Mouse (Mus musculus): ENCODE results near the gene Cyp4v3. TPM values are rescaled to one million over a fixed set of nuclear protein-coding genes. Genes with fewer than 3 reads are reported as not detected.
A peak's percentile ranks its signal among the peaks of the same experiment; 100 is the strongest.

Gene Cyp4v3
- total and polyA plus RNA-seq, 2 experiments = 60.2 to 235 TPM

DNA sequence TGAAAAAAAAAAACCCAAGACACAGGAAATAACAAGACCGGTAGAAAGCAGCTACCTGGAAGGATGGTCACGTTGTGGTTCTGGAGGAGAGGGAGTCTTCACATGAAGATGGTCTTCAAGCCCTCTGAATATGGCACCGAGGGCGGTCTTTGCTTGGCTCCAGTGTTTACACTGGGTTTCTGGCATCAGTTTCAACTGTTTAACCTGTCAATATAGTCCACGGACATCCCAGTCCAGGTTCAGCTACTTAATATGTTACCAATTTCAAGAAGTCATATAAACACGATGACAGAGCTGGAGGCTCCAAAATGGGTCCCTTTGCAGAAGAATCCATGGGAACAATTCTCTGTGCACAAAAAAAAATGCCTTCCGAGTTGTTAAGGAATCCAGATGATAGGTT lies 38.3 kb downstream of the Cyp4v3 start, which contains the start of gene Klkb1:
Gene Klkb1, minus strand, starts transcription at position 173 of the 400 bp plus-strand sequence.
- 24% methylated on average over 7 of the region's 7 CpGs for WGBS
- Histone ChIP-seq H3K27ac (replicated peaks; ENCODE audit: insufficient read depth, low read depth, low read length) (peak within 1 kb of the TSS; percentile 93), H3K36me3 (ENCODE audit: control insufficient read depth, insufficient read depth, low read length) (peaks cover 11% of the 10 kb centered on the region), H3K4me1 (ENCODE audit: control insufficient read depth, insufficient read depth, low read length) (peaks cover 27% of the 10 kb centered on the region), H3K27me3 (ENCODE audit: control insufficient read depth, insufficient read depth, low read length) (no peaks in the 10 kb centered on the region), H3K79me2 (ENCODE audit: control insufficient read depth, insufficient read depth, low read length) (peaks cover 12% of the 10 kb centered on the region; the same call in 1 of the 2 replicates), H3K9ac (ENCODE audit: low read depth, low read length) (peak within 1 kb of the TSS; percentile 76), H3K4me3 (ENCODE audit: insufficient read depth, low read depth, low read length) (peak within 1 kb of the TSS; percentile 83)
- DNase-seq (ENCODE audit: extremely low read depth, low read depth, low spot score) = peak; percentile 97
- TF ChIP-seq CTCF (IDR thresholded peaks at IDR 0.05; ENCODE audit: low read depth, low read length) (no peak), POLR2A (IDR thresholded peaks at IDR 0.05; ENCODE audit: extremely low read depth, insufficient read depth, low read length) (0 out of 2 replicates have a peak, but pooled peaks have one; percentile 21)

DNA sequence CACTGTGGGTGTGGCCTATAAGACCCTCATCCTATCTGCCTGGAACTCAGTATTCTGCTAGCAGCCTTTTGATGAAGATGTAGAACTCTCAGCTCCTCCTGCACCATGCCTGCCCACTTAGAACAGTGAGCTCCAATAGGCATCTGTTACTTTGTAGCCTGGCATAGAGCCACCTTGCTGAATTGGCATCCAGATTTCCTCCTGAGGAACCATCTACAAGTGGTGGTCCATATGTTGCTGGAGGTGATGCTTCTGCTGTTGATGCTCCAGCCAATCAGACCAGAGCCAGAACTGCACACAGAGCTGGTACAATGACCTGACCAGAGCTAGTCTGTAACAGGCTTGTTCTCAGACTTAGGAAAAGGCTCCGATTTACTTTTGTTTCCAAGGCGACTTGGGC lies 41.2 kb downstream of the Cyp4v3 start:
- Histone ChIP-seq H3K36me3 (ENCODE audit: control insufficient read depth, insufficient read depth, low read length) (peaks cover 23% of the 10 kb centered on the region), H3K4me3 (ENCODE audit: insufficient read depth, low read depth, low read length) (no peak overlapping the region), H3K4me1 (ENCODE audit: control insufficient read depth, insufficient read depth, low read length) (peaks cover 27% of the 10 kb centered on the region), H3K27ac (replicated peaks; ENCODE audit: insufficient read depth, low read depth, low read length) (no peak overlapping the region), H3K79me2 (ENCODE audit: control insufficient read depth, insufficient read depth, low read length) (peaks cover 15% of the 10 kb centered on the region; the same call in 1 of the 2 replicates), H3K27me3 (ENCODE audit: control insufficient read depth, insufficient read depth, low read length) (no peaks in the 10 kb centered on the region), H3K9ac (ENCODE audit: low read depth, low read length) (no peak overlapping the region)
- 72% methylated on average over 2 of the region's 2 CpGs for WGBS
- TF ChIP-seq CTCF (IDR thresholded peaks at IDR 0.05; ENCODE audit: low read depth, low read length) = no peak
- TF ChIP-seq POLR2A (IDR thresholded peaks at IDR 0.05; ENCODE audit: extremely low read depth, insufficient read depth, low read length) = no peak
- no peak for DNase-seq (ENCODE audit: extremely low read depth, low read depth, low spot score)

DNA sequence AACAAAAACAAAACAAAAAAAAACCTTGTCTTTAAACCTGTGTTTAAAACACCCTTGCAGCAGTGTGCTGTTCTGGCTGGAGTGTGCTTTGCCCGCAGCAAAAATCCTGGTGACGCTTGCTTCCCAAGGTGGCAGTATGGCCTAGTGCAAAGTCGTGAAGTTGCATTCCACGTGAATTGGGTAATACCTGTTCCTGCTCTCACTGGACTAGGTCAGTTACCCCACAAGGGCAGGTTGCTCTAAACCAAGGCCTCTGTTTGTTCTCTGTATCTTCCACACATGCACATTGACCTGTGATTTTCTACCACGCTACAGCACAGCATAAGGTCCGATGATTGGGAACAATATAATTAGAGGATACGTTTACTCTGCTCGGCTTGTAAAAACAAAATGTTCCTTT lies 51.4 kb downstream of the Cyp4v3 start:
- H3K9ac ChIP-seq (ENCODE audit: low read depth, low read length) = no peak overlapping the region
- TF ChIP-seq POLR2A (IDR thresholded peaks at IDR 0.05; ENCODE audit: extremely low read depth, insufficient read depth, low read length) (no peak), CTCF (IDR thresholded peaks at IDR 0.05; ENCODE audit: low read depth, low read length) (peak; percentile 37; the same call in 1 of the 2 replicates)
- peaks cover 8% of the 10 kb centered on the region; the same call in 1 of the 2 replicates for H3K79me2 ChIP-seq (ENCODE audit: control insufficient read depth, insufficient read depth, low read length)
- H3K27ac ChIP-seq (replicated peaks; ENCODE audit: insufficient read depth, low read depth, low read length) = peak overlapping the region; percentile 99
- H3K27me3 ChIP-seq (ENCODE audit: control insufficient read depth, insufficient read depth, low read length) = no peaks in the 10 kb centered on the region
- DNase-seq (ENCODE audit: extremely low read depth, low read depth, low spot score) = peak; percentile 100
- 24% methylated on average over 8 of the region's 8 CpGs for WGBS
- peaks cover 57% of the 10 kb centered on the region for H3K36me3 ChIP-seq (ENCODE audit: control insufficient read depth, insufficient read depth, low read length)
- H3K4me3 ChIP-seq (ENCODE audit: insufficient read depth, low read depth, low read length) = no peak overlapping the region
- peaks cover 29% of the 10 kb centered on the region for H3K4me1 ChIP-seq (ENCODE audit: control insufficient read depth, insufficient read depth, low read length)

GRCm38 (mm10) chr8:45277453-45277852 lies 55.6 kb downstream of the Cyp4v3 start:
- Histone ChIP-seq H3K27ac (replicated peaks; ENCODE audit: insufficient read depth, low read depth, low read length) (peak overlapping the region; percentile 48; the same call in 1 of the 2 replicates), H3K9ac (ENCODE audit: low read depth, low read length) (no peak overlapping the region), H3K4me1 (ENCODE audit: control insufficient read depth, insufficient read depth, low read length) (peaks cover 13% of the 10 kb centered on the region), H3K36me3 (ENCODE audit: control insufficient read depth, insufficient read depth, low read length) (peaks cover 68% of the 10 kb centered on the region), H3K4me3 (ENCODE audit: insufficient read depth, low read depth, low read length) (no peak overlapping the region), H3K79me2 (ENCODE audit: control insufficient read depth, insufficient read depth, low read length) (peaks cover 8% of the 10 kb centered on the region; the same call in 1 of the 2 replicates), H3K27me3 (ENCODE audit: control insufficient read depth, insufficient read depth, low read length) (no peaks in the 10 kb centered on the region)
- 90% methylated on average over 3 of the region's 3 CpGs for WGBS
- no peak for TF ChIP-seq POLR2A (IDR thresholded peaks at IDR 0.05; ENCODE audit: extremely low read depth, insufficient read depth, low read length)
- no peak for TF ChIP-seq CTCF (IDR thresholded peaks at IDR 0.05; ENCODE audit: low read depth, low read length)
- DNase-seq (ENCODE audit: extremely low read depth, low read depth, low spot score) = no peak

DNA sequence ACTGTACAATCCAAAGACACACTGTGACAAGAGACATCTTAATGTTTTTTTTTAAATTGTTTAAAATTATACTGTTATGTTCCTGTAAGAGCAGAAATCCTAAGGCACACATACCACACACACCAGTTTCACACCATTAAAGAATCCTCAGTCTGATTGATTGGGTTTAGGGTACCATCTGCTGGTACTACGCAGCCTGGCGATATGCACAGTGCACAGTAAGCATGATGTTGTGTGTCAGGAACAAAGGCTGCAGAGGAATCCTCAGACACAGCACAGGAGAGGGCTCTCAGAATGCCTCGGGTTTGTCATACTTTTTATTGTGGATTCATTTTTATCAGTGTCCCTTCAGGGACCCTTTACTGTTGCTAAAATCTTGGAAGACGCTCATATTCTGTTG lies 58.7 kb downstream of the Cyp4v3 start:
- TF ChIP-seq CTCF (IDR thresholded peaks at IDR 0.05; ENCODE audit: low read depth, low read length) = no peak
- TF ChIP-seq POLR2A (IDR thresholded peaks at IDR 0.05; ENCODE audit: extremely low read depth, insufficient read depth, low read length) = no peak
- WGBS = 88% methylated on average over 4 of the region's 4 CpGs
- DNase-seq (ENCODE audit: extremely low read depth, low read depth, low spot score) = no peak
- H3K4me3 ChIP-seq (ENCODE audit: insufficient read depth, low read depth, low read length) = no peak overlapping the region
- H3K9ac ChIP-seq (ENCODE audit: low read depth, low read length) = no peak overlapping the region
- peaks cover 3% of the 10 kb centered on the region for H3K4me1 ChIP-seq (ENCODE audit: control insufficient read depth, insufficient read depth, low read length)
- no peaks in the 10 kb centered on the region for H3K27me3 ChIP-seq (ENCODE audit: control insufficient read depth, insufficient read depth, low read length)
- H3K79me2 ChIP-seq (ENCODE audit: control insufficient read depth, insufficient read depth, low read length) = peaks cover 3% of the 10 kb centered on the region; the same call in 1 of the 2 replicates
- peaks cover 75% of the 10 kb centered on the region for H3K36me3 ChIP-seq (ENCODE audit: control insufficient read depth, insufficient read depth, low read length)
- H3K27ac ChIP-seq (replicated peaks; ENCODE audit: insufficient read depth, low read depth, low read length) = no peak overlapping the region

DNA sequence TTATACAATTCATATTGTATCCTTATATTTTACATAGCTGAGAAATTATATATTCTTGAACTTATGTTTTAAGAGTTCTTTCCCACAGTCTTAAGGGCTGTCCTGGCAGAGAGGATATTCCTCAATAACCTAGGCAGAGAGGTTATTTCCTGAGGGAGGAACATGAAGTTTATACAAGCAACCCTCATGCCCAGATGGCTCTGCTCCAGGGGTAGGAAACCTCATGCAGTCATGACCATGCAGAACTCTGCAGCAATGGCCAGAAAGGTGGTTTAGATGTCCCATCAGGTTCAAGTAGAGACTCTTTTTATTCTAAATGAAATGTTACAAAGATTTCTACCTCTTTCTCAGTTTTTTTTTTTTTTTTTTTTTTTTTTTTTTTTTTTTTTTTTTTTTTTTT lies 64.0 kb downstream of the Cyp4v3 start:
- H3K27ac ChIP-seq (replicated peaks; ENCODE audit: insufficient read depth, low read depth, low read length) = 0 out of 2 replicates have a peak overlapping the region, but pooled peaks have one; percentile 9
- H3K4me1 ChIP-seq (ENCODE audit: control insufficient read depth, insufficient read depth, low read length) = peaks cover 31% of the 10 kb centered on the region
- no peaks in the 10 kb centered on the region for H3K27me3 ChIP-seq (ENCODE audit: control insufficient read depth, insufficient read depth, low read length)
- no peaks in the 10 kb centered on the region for H3K79me2 ChIP-seq (ENCODE audit: control insufficient read depth, insufficient read depth, low read length)
- H3K9ac ChIP-seq (ENCODE audit: low read depth, low read length) = no peak overlapping the region
- TF ChIP-seq CTCF (IDR thresholded peaks at IDR 0.05; ENCODE audit: low read depth, low read length) (no peak), POLR2A (IDR thresholded peaks at IDR 0.05; ENCODE audit: extremely low read depth, insufficient read depth, low read length) (no peak)
- peak; percentile 81 for DNase-seq (ENCODE audit: extremely low read depth, low read depth, low spot score)
- H3K4me3 ChIP-seq (ENCODE audit: insufficient read depth, low read depth, low read length) = no peak overlapping the region
- peaks cover 37% of the 10 kb centered on the region for H3K36me3 ChIP-seq (ENCODE audit: control insufficient read depth, insufficient read depth, low read length)
